Mouse (Mus musculus) embryonic fibroblast, embryonic 13.5 days (primary cell): ENCODE results near the gene Flvcr1.

Experiments
- CTCF ChIP-seq: IDR thresholded peaks from 2 replicates; pipeline ENCODE4 v1.5.1; 2011; ENCODE audit warnings: mild to moderate bottlenecking, control low read depth, low read length, moderate library complexity, borderline replicate concordance; ENCODE audit not compliant: insufficient read depth
- POLR2A ChIP-seq: IDR thresholded peaks from 2 replicates; pipeline ENCODE4 v1.6.1; 2011; ENCODE audit warnings: low read depth, mild to moderate bottlenecking, control low read depth, low read length, moderate library complexity

DNA sequence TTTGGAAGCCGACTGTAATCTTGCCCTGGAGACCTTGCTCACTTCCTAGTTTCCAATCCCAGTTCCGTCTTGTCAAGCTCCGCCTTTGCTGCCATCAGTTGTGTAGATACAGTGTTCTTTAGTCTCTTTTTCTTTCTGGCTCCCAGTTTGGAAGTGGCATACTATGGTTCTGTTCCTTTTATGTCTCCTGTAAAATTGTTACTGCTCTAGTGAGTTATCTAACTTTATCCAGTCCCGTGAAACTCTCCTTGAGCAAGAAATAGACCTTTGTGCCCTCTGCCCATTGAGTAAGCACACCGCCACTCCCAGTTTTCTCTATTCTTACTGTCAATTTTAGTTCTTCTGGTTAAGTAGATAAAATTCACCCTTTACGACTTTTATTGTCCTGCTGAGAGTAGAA lies 45.7 kb upstream of the Flvcr1 start:
- no peak for TF ChIP-seq CTCF
- TF ChIP-seq POLR2A, result no peak
